Mouse (Mus musculus) liver, postnatal 0 days (tissue): ENCODE data around the gene Cmpk2. TPM values are rescaled to one million over a fixed set of nuclear protein-coding genes. Genes with fewer than 3 reads are reported as not detected.
A peak's percentile ranks its signal among the peaks of the same experiment; 100 is the strongest.

ENCODE experiments used
- ATAC-seq: fragments of 200-750 bp; cut with Nextera tagmentation; 2 replicates; pipeline ENCODE4 v1.8.0; 2017; ENCODE audit warnings: mild to moderate bottlenecking, moderate library complexity
- DNase-seq: peaks from one replicate; pipeline ENCODE4 v3.0.0-alpha.2; 2016
- H3K27ac ChIP-seq: fragments of 300-500 bp; sonication (generic); 2 replicates; pipeline ENCODE4 v1.5.1; 2014; ENCODE audit warnings: antibody characterized with exemption, moderate library complexity, mild to moderate bottlenecking, low read depth
- H3K27me3 ChIP-seq: fragments of 300-500 bp; sonication (generic); 2 replicates; pipeline ENCODE4 v1.6.1; 2014; ENCODE audit warnings: low read length, control low read depth, mixed read lengths; ENCODE audit not compliant: insufficient read depth
- H3K36me3 ChIP-seq: fragments of 300-500 bp; sonication (generic); replicated peaks from 2 replicates; pipeline ENCODE4 v1.6.1; 2014; ENCODE audit warnings: mild to moderate bottlenecking, control low read depth, low read length, moderate library complexity, mixed read lengths; ENCODE audit not compliant: insufficient read depth
- H3K4me1 ChIP-seq: fragments of 300-500 bp; sonication (generic); 2 replicates; pipeline ENCODE4 v1.6.1; 2014; ENCODE audit warnings: antibody characterized with exemption, mild to moderate bottlenecking, control low read depth; ENCODE audit not compliant: insufficient read depth
- H3K4me2 ChIP-seq: fragments of 300-500 bp; sonication (generic); 2 replicates; pipeline ENCODE4 v1.6.1; 2014; ENCODE audit warnings: low read depth, mild to moderate bottlenecking, low read length, moderate library complexity, mixed read lengths
- H3K4me3 ChIP-seq: fragments of 300-500 bp; sonication (generic); 2 replicates; pipeline ENCODE4 v1.5.1; 2014; ENCODE audit warnings: low read depth, low read length
- H3K9ac ChIP-seq: fragments of 300-500 bp; sonication (generic); replicated peaks from 2 replicates; pipeline ENCODE4 v1.6.1; 2014; ENCODE audit warnings: mild to moderate bottlenecking, moderate library complexity
- H3K9me3 ChIP-seq: fragments of 300-500 bp; sonication (generic); 2 replicates; pipeline ENCODE4 v1.6.1; 2016; ENCODE audit warnings: mild to moderate bottlenecking, control low read depth, low read length, mixed read lengths
- CTCF ChIP-seq: sonication (generic); IDR thresholded peaks from 2 replicates; pipeline ENCODE4 v1.5.1; 2016; ENCODE audit warnings: antibody characterized with exemption, low read depth
- EP300 ChIP-seq: IDR thresholded peaks from 2 replicates; pipeline ENCODE4 v1.6.1; 2016; ENCODE audit warnings: antibody characterized with exemption, low read depth, mild to moderate bottlenecking
- WGBS: fragments of 180-500 bp; shearing (Covaris S2); extraction: QIAGEN DNeasy Blood & Tissue Kit; methylation state at CpG from one replicate; pipeline ENCODE4 v1.1.7; 2014; ENCODE audit not compliant: insufficient replicate concordance; 5-methylcytosine and 5-hydroxymethylcytosine counted together
- polyA plus RNA-seq: library from polyadenylated mRNA; unstranded; fragments of >200 nt; fragmentation: Nextera tagmentation; extraction: Ambion mirVana; gene quantifications from 2 replicates; pipeline ENCODE4 v1.2.1, GENCODE M21; 2015

The Cmpk2 gene
- polyA plus RNA-seq, 1 experiment from 2014 or later, result 12.8 TPM

GRCm38 (mm10) chr12:26444054-26444453 lies 24.9 kb upstream of the Cmpk2 start:
- H3K36me3 ChIP-seq, result peaks cover 44% of the 10 kb centered on the region
- H3K4me1 ChIP-seq, result no peaks in the 10 kb centered on the region
- DNase-seq, result peak; percentile 71
- H3K9me3 ChIP-seq, result no peaks in the 10 kb centered on the region
- H3K4me3 ChIP-seq, result no peak overlapping the region
- H3K9ac ChIP-seq, result no peak overlapping the region
- WGBS, result 0% methylated on average over 2 of the region's 2 CpGs
- ATAC-seq, result no peak
- TF ChIP-seq CTCF (peak; percentile 78), EP300 (no peak)
- no peaks in the 10 kb centered on the region for H3K27me3 ChIP-seq
- H3K27ac ChIP-seq, result no peak overlapping the region
- H3K4me2 ChIP-seq, result no peak overlapping the region

DNA sequence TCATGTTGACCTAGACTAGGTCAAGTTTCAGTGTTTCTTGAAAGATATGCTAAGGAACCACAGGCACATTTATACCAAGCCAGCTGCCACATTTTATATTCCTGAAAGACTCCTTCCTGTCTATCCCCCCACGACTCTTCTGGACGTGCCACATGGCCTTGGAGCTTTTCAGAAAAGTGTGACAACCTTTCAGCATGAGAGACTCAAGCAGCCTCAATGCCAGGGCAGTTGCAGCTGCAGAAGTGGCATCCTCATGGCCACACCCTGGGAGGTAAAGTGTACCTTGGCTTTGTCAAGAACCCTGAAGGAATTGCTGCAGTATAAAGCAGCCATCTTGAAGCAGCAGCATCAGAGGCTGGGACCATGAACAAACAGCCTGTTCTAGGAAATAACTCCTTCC lies 24.5 kb upstream of the Cmpk2 start:
- H3K4me2 ChIP-seq, result no peak overlapping the region
- H3K27ac ChIP-seq, result no peak overlapping the region
- ATAC-seq (no peak), DNase-seq (no peak)
- H3K4me3 ChIP-seq, result no peak overlapping the region
- TF ChIP-seq CTCF, result no peak
- TF ChIP-seq EP300, result no peak
- 79% methylated on average over 2 of the region's 2 CpGs for WGBS
- no peaks in the 10 kb centered on the region for H3K4me1 ChIP-seq
- no peaks in the 10 kb centered on the region for H3K9me3 ChIP-seq
- H3K9ac ChIP-seq, result no peak overlapping the region
- no peaks in the 10 kb centered on the region for H3K27me3 ChIP-seq
- peaks cover 48% of the 10 kb centered on the region for H3K36me3 ChIP-seq

- Histone ChIP-seq H3K27me3 (no peaks in the 10 kb centered on the region), H3K4me3 (no peak overlapping the region), H3K36me3 (peaks cover 63% of the 10 kb centered on the region), H3K4me2 (no peak overlapping the region), H3K27ac (no peak overlapping the region), H3K9ac (no peak overlapping the region), H3K9me3 (no peaks in the 10 kb centered on the region), H3K4me1 (peaks cover 5% of the 10 kb centered on the region; the same call in 1 of the 2 replicates)
- 79% methylated on average over 4 of the region's 4 CpGs for WGBS
- no peak for TF ChIP-seq CTCF
- TF ChIP-seq EP300, result no peak
- DNase-seq (no peak), ATAC-seq (no peak)
These were observed 22.5 kb upstream of the Cmpk2 start for GRCm38 (mm10) chr12:26446377-26447045.

- no peak for ATAC-seq
- TF ChIP-seq CTCF, result no peak
- TF ChIP-seq EP300, result no peak
- Histone ChIP-seq H3K9me3 (no peaks in the 10 kb centered on the region), H3K36me3 (peaks cover 72% of the 10 kb centered on the region), H3K27ac (no peak overlapping the region), H3K4me3 (no peak overlapping the region), H3K9ac (no peak overlapping the region), H3K4me2 (no peak overlapping the region), H3K4me1 (peaks cover 19% of the 10 kb centered on the region), H3K27me3 (no peaks in the 10 kb centered on the region)
- DNase-seq, result no peak
- 80% methylated on average over 2 of the region's 2 CpGs for WGBS
These were observed 19.5 kb upstream of the Cmpk2 start for GRCm38 (mm10) chr12:26449483-26449882.

DNA sequence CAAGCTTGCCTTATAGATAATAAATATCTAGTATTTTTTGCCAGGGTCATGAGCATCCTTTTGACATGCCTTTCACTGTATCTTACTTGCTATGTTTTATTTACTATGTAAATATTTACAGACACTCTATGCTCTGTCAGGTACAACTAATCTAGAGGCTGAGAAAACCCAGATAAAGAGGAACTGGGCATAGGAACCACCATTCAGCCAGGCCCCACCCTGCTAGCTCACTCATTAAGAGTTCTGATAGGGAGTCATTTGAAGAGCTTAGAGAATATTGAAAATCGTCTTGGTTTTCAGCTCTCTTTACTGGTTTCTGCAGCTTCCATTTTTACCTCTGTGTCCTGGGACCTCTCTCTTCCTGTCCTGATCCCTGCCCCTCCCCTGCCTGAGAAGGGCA lies 17.9 kb upstream of the Cmpk2 start:
- Histone ChIP-seq H3K4me2 (peak overlapping the region; percentile 72), H3K9me3 (no peaks in the 10 kb centered on the region), H3K9ac (no peak overlapping the region), H3K27ac (no peak overlapping the region), H3K36me3 (peaks cover 58% of the 10 kb centered on the region), H3K4me1 (peaks cover 24% of the 10 kb centered on the region), H3K4me3 (0 out of 2 replicates have a peak overlapping the region, but pooled peaks have one; percentile 57), H3K27me3 (no peaks in the 10 kb centered on the region)
- no peak for TF ChIP-seq EP300
- 0% methylated on average over 1 of the region's 1 CpGs for whole genome bisulfite sequencing
- DNase-seq, result no peak
- ATAC-seq, result no peak

- WGBS, result 19% methylated on average over 4 of the region's 4 CpGs
- Histone ChIP-seq H3K36me3 (peaks cover 49% of the 10 kb centered on the region), H3K9ac (no peak overlapping the region), H3K4me2 (peak overlapping the region; percentile 72), H3K27ac (0 out of 2 replicates have a peak overlapping the region, but pooled peaks have one; percentile 4), H3K4me1 (peaks cover 26% of the 10 kb centered on the region), H3K9me3 (no peaks in the 10 kb centered on the region), H3K27me3 (no peaks in the 10 kb centered on the region), H3K4me3 (peak overlapping the region; percentile 57)
- ATAC-seq (no peak), DNase-seq (no peak)
- TF ChIP-seq EP300, result no peak
- TF ChIP-seq CTCF, result no peak
These were observed 16.1 kb upstream of the Cmpk2 start for GRCm38 (mm10) chr12:26452951-26453350.
